Mouse (Mus musculus) ES-Bruce4 (cell line): Measurements from ENCODE around the gene Bmp4.

Experiments
- CTCF ChIP-seq: IDR thresholded peaks from one replicate; pipeline ENCODE4 v1.8.1; 2011; ENCODE audit warnings: low read depth, low read length
- POLR2A ChIP-seq: IDR thresholded peaks from one replicate; pipeline ENCODE4 v1.8.1; 2011; ENCODE audit warnings: low read length; ENCODE audit not compliant: insufficient read depth

- TF ChIP-seq CTCF (no peak), POLR2A (no peak)
Observed at GRCm38 (mm10) chr14:46387357-46387671, 3.2 kb downstream of the Bmp4 start.
